Mouse (Mus musculus): ENCODE measurements at regions not wholly inside any gene's neighbourhood (a gene's known extent, or its start where the extent isn't known, plus 50 kb on each side); places are given as distances from the start of the nearest gene placed in this dataset.

GRCm38 (mm10) chr4:32074399-32075296 lies 110.8 kb downstream of the Map3k7 start:
- no peak for DNase-seq (ENCODE audit: low spot score in 2 of 2)

GRCm38 (mm10) chr4:32076391-32076925 lies 112.6 kb downstream of the Map3k7 start:
- no peak for DNase-seq (ENCODE audit: low spot score in 2 of 2)

GRCm38 (mm10) chr4:32083456-32083855 lies 119.6 kb downstream of the Map3k7 start:
- no peak for DNase-seq (ENCODE audit: low spot score in 2 of 2)

GRCm38 (mm10) chr4:32084250-32084869 lies 120.5 kb downstream of the Map3k7 start:
- DNase-seq (ENCODE audit: low spot score in 2 of 2) = no peak

- DNase-seq (ENCODE audit: low spot score in 2 of 2) = no peak
Measured at GRCm38 (mm10) chr4:32085040-32085439, 121.1 kb downstream of the Map3k7 start.

GRCm38 (mm10) chr4:32091086-32091485 lies 127.2 kb downstream of the Map3k7 start:
- DNase-seq (ENCODE audit: low spot score in 2 of 2) = no peak

- DNase-seq (ENCODE audit: low spot score in 2 of 2) = no peak
Measured at GRCm38 (mm10) chr4:32092320-32093041, 128.6 kb downstream of the Map3k7 start.

GRCm38 (mm10) chr4:32098233-32098632 lies 134.3 kb downstream of the Map3k7 start:
- DNase-seq (ENCODE audit: low spot score in 2 of 2) = no peak

GRCm38 (mm10) chr4:32101002-32101401 lies 137.1 kb downstream of the Map3k7 start:
- no peak for DNase-seq (ENCODE audit: low spot score in 2 of 2)

GRCm38 (mm10) chr4:32106664-32107171 lies 131.9 kb upstream of the Bach2 start:
- no peak for DNase-seq (ENCODE audit: low spot score in 2 of 2)

GRCm38 (mm10) chr4:32122320-32122719 lies 116.3 kb upstream of the Bach2 start:
- no peak for DNase-seq (ENCODE audit: low spot score in 2 of 2)

- DNase-seq (ENCODE audit: low spot score in 2 of 2) = no peak
Measured at GRCm38 (mm10) chr4:32126828-32127227, 111.8 kb upstream of the Bach2 start.

- no peak for DNase-seq (ENCODE audit: low spot score in 2 of 2)
Measured at GRCm38 (mm10) chr4:32130594-32130993, 108.0 kb upstream of the Bach2 start.

- DNase-seq (ENCODE audit: low spot score in 2 of 2) = no peak
Measured at GRCm38 (mm10) chr4:32131819-32132218, 106.8 kb upstream of the Bach2 start.

GRCm38 (mm10) chr4:32136151-32136550 lies 102.5 kb upstream of the Bach2 start:
- DNase-seq (ENCODE audit: low spot score in 2 of 2) = no peak

GRCm38 (mm10) chr4:32137243-32137642 lies 101.4 kb upstream of the Bach2 start:
- DNase-seq (ENCODE audit: low spot score in 2 of 2) = no peak

GRCm38 (mm10) chr4:32137966-32138365 lies 100.6 kb upstream of the Bach2 start:
- DNase-seq (ENCODE audit: low spot score in 2 of 2) = no peak

GRCm38 (mm10) chr4:32139586-32139985 lies 99.0 kb upstream of the Bach2 start:
- DNase-seq (ENCODE audit: low spot score in 2 of 2) = no peak

GRCm38 (mm10) chr4:32140068-32140467 lies 98.5 kb upstream of the Bach2 start:
- no peak for DNase-seq (ENCODE audit: low spot score in 2 of 2)

- DNase-seq (ENCODE audit: low spot score in 2 of 2) = no peak
Measured at GRCm38 (mm10) chr4:32142198-32142597, 96.4 kb upstream of the Bach2 start.

- DNase-seq (ENCODE audit: low spot score in 2 of 2) = no peak
Measured at GRCm38 (mm10) chr4:32147146-32147545, 91.5 kb upstream of the Bach2 start.

- no peak for DNase-seq (ENCODE audit: low spot score in 2 of 2)
Measured at GRCm38 (mm10) chr4:32148597-32148996, 90.0 kb upstream of the Bach2 start.

Data from thymus, postnatal 10 days (tissue).